Mouse (Mus musculus): ENCODE measurements at regions not wholly inside any gene's neighbourhood (a gene's known extent, or its start where the extent isn't known, plus 50 kb on each side); places are given as distances from the start of the nearest gene placed in this dataset.

DNA sequence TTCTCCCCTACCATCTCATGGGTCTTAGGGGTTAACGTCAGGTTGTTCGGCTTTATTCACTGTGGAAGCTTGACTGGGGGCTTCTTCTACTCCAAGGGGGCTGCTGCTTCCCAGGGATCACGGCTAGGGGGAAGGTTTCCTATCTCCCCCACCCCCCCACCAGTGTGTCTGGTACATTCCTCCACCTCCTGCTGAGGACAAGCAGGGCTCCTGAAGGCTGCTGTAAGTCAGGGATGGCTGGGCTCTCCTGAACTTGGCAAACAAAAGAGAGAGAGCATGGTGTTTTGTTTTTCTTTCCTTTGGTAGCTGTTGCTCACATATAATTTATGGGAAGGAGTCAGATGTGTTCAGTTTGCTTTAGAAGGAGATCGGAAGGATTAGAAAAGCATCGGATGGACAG is 54.7 kb upstream of the Commd3 start:
- H3K4me2 ChIP-seq = 0 out of 2 replicates have a peak overlapping the region, but pooled peaks have one; percentile 16
- WGBS = 30% methylated on average over 5 of the region's 5 CpGs

DNA sequence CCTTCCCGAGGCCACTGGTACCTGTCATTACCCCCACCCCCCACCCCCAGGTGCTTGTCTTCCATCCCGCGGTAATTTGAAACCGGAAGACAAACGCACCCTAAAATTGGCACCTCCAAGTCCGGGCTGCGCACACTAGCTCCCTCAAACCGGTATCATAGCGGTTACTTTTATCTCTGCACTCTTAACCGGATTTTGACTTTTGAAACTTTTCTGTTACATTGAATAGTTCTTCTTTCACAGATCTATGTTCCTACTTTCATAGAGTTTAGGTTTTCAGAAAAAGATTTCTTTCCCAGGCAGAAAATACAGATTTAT is 62.4 kb upstream of the Commd3 start:
- H3K9ac ChIP-seq = 0 out of 2 replicates have a peak overlapping the region, but pooled peaks have one; percentile 61
- ATAC-seq = no peak
- H3K27me3 ChIP-seq = peaks cover 72% of the 10 kb centered on the region
- H3K9me3 ChIP-seq (replicated peaks) = no peaks in the 10 kb centered on the region
- peak overlapping the region; percentile 71 for H3K4me2 ChIP-seq
- H3K36me3 ChIP-seq (ENCODE audit: poor library complexity, severe bottlenecking) = no peaks in the 10 kb centered on the region
- peak overlapping the region; percentile 45 for H3K4me3 ChIP-seq
- peaks cover 25% of the 10 kb centered on the region for H3K4me1 ChIP-seq
- 4% methylated on average over 10 of the region's 10 CpGs for WGBS
- no peak overlapping the region for H3K27ac ChIP-seq

More for the DNA sequence above, 54.7 kb upstream of the Commd3 start:
- H3K4me1 ChIP-seq = 0 out of 2 replicates have a peak, but pooled peaks cover 6% of the 10 kb centered on the region
- no peak overlapping the region for H3K4me3 ChIP-seq
- peaks cover 11% of the 10 kb centered on the region for H3K27me3 ChIP-seq
- H3K9ac ChIP-seq = no peak overlapping the region
- H3K27ac ChIP-seq = no peak overlapping the region
- no peak for ATAC-seq
- no peaks in the 10 kb centered on the region for H3K36me3 ChIP-seq (ENCODE audit: poor library complexity, severe bottlenecking)
- no peaks in the 10 kb centered on the region for H3K9me3 ChIP-seq (replicated peaks)

DNA sequence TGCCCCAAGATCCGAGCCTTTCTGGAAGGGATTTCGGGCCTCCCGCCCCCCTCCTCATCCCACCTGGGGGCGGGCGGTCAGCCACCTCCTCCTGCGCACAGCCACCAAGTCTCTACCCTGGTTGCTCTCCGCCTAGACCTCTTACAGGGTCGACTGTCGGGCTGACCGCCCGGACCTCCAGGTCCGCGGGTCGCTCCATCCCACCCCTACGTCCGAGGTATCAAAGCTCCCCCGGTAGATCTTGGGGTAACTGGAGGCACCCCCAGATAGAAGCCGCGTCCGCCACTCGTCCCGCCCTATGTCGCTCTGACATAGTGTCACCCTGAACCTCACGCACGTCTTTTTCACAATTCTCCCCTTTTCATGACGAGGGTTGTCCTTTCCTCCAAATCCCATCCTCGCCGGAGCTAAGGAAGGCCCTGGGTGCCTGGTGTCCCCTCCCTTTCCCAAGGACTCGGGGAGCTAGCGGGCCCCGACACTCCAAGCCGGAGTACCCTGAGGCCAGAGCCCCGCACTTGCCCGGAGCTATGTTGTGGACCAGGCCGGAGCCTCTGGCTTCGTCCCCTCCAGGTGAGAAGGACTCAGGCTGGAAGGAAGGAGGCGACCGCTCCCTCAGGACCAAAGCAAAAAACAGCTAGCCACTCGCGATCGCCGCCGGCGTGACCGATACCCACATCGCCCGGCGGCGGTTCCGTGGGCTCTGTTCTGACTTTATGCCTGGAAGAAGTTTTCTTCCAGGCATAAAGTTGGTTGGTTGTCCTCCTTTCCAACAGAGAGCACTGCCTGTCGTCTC is 62.9 kb upstream of the Commd3 start:
- H3K27me3 ChIP-seq = peaks cover 70% of the 10 kb centered on the region
- WGBS = under 1% methylated on average over 51 of the region's 51 CpGs
- ATAC-seq = peak; percentile 42; the same call in 1 of the 2 replicates

DNA sequence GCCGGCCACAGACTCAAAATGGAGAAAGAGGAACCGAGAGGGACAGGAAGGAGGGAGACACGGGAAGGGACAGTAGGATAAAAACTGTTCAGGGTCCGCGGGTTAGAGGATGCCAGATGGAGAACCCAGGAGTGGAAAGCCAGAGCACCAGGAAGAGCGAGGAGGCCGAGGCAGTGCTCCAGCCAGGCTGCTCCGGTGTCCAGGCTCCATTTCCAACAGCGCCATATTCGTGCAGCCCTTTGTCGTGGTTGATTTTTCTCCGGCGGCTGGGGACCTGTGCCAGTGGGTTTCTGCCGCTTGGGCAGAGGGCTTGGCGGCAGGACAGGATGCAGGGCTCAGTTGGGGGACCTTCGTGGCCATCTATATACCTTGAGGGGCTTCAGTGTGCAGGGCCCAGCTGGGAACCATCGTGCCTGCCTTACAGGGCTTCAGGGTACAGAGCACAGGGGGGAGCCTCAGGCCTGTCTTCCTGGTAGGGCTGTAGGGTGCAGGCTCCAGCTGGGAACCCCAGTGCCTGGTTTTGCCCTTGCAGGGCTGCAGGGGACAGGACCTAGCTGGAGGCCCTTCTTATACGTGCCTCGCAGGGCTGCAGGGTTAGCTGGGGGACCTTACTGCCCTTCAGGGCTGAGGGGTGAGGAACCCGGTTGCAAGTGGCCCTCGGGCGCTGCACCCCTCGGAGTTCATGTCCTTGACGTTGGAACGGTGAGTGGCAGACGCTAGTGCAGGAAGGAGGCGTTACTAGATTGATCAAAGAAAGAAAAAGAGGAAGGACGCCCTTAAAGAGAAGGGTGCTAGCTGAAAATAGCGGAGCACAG is 63.7 kb upstream of the Commd3 start:
- peak overlapping the region; percentile 61 for H3K9ac ChIP-seq
- WGBS = under 1% methylated on average over 29 of the region's 29 CpGs
- no peaks in the 10 kb centered on the region for H3K36me3 ChIP-seq (ENCODE audit: poor library complexity, severe bottlenecking)
- H3K4me3 ChIP-seq = peak overlapping the region; percentile 45
- H3K9me3 ChIP-seq (replicated peaks) = no peaks in the 10 kb centered on the region
- peak; percentile 85 for ATAC-seq
- H3K27me3 ChIP-seq = peaks cover 73% of the 10 kb centered on the region
- no peak overlapping the region for H3K27ac ChIP-seq
- H3K4me2 ChIP-seq = peak overlapping the region; percentile 71
- H3K4me1 ChIP-seq = peaks cover 25% of the 10 kb centered on the region

More for the DNA sequence above, 62.9 kb upstream of the Commd3 start:
- Histone ChIP-seq H3K4me3 (peak overlapping the region; percentile 45), H3K9ac (peak overlapping the region; percentile 61), H3K4me1 (peaks cover 25% of the 10 kb centered on the region), H3K4me2 (peak overlapping the region; percentile 71), H3K27ac (no peak overlapping the region), H3K36me3 (ENCODE audit: poor library complexity, severe bottlenecking) (no peaks in the 10 kb centered on the region), H3K9me3 (replicated peaks) (no peaks in the 10 kb centered on the region)

DNA sequence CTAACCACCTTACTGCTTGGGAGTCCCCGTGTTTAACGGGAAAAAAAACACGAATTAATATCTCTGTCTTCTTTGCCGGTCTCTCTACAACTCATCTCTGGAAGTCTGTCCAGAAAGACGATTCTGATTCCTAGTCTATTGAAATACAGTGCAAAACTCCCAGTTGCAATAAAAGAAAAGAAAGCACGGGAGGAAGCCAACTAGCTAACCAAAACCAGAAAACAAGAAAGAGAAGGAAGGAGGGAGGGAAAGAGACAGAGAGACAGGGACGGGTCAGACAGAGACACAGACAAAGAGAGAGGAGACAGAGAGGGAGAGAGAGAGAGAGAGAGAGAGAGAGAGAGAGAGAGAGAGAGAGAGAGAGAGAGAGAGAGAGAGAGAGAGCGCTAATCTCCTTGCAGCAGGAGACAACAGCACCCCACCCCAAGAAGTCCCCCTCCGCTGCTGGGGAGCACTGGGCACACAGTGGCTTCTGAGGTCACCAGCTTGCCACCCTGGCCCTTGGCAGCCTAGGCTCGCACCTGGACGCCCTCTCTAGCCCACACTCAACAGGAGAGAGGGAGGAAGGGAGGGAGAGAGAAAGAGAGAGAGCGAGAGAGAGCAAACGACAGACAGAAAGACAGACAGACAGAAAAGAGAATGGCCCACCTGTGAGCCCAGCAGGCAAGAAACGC is 64.5 kb upstream of the Commd3 start:
- H3K36me3 ChIP-seq (ENCODE audit: poor library complexity, severe bottlenecking) = no peaks in the 10 kb centered on the region
- no peaks in the 10 kb centered on the region for H3K9me3 ChIP-seq (replicated peaks)
- H3K27ac ChIP-seq = no peak overlapping the region
- H3K4me3 ChIP-seq = peak overlapping the region; percentile 45
- peaks cover 70% of the 10 kb centered on the region for H3K27me3 ChIP-seq
- WGBS = 0% methylated on average over 14 of the region's 14 CpGs
- peak overlapping the region; percentile 61 for H3K9ac ChIP-seq
- ATAC-seq = peak; percentile 46; the same call in 1 of the 2 replicates
- peaks cover 25% of the 10 kb centered on the region for H3K4me1 ChIP-seq
- H3K4me2 ChIP-seq = peak overlapping the region; percentile 71

DNA sequence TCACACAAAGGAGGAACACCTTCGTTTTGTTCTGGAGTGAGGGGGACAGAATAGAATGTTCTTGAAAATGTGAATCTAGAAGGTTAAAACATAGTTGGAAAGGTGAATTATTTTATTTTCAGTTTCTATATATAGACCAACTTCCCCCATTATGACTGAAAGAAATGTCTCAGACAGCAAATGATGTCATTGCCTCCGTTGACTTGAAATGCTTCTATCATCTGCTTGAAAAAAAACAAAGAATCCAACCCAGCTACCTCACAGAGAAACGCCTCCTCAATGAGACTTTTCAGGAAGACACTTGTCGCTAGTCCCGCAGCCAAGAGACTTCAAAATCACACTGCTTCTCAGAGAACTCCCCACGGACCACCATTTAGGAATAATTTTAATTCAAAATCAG is 65.1 kb upstream of the Commd3 start:
- Histone ChIP-seq H3K27me3 (peaks cover 65% of the 10 kb centered on the region), H3K9me3 (replicated peaks) (no peaks in the 10 kb centered on the region), H3K27ac (no peak overlapping the region), H3K36me3 (ENCODE audit: poor library complexity, severe bottlenecking) (no peaks in the 10 kb centered on the region), H3K4me2 (peak overlapping the region; percentile 71), H3K4me3 (0 out of 2 replicates have a peak overlapping the region, but pooled peaks have one; percentile 45), H3K9ac (no peak overlapping the region), H3K4me1 (peaks cover 25% of the 10 kb centered on the region)
- no peak for ATAC-seq
- 5% methylated on average over 6 of the region's 6 CpGs for WGBS

DNA sequence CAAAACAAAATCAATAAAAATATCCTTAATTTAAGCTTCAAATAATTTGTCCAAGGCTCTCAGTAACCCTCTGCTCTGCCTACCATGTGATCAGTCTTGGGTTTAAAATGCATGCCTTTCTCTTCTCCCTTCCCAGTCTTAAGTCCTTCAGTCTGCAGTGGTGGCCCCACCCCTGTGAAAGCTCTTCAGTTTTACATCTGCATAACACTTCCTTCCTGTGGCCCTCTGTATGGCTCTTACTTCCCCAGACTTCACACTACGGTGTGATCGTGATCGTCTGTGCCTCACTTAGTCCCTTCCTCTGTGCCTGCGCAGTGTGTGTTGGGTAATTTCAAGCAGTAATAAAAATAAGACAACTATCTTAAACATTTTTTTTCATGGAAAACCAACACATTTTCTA is 80.0 kb upstream of the Commd3 start:
- Histone ChIP-seq H3K9me3 (replicated peaks) (no peaks in the 10 kb centered on the region), H3K4me2 (no peak overlapping the region), H3K4me1 (peaks cover 3% of the 10 kb centered on the region), H3K27me3 (peaks cover 4% of the 10 kb centered on the region; the same call in 1 of the 2 replicates), H3K4me3 (no peak overlapping the region), H3K36me3 (ENCODE audit: poor library complexity, severe bottlenecking) (no peaks in the 10 kb centered on the region), H3K9ac (no peak overlapping the region), H3K27ac (no peak overlapping the region)
- ATAC-seq = no peak
- 83% methylated on average over 4 of the region's 4 CpGs for WGBS

DNA sequence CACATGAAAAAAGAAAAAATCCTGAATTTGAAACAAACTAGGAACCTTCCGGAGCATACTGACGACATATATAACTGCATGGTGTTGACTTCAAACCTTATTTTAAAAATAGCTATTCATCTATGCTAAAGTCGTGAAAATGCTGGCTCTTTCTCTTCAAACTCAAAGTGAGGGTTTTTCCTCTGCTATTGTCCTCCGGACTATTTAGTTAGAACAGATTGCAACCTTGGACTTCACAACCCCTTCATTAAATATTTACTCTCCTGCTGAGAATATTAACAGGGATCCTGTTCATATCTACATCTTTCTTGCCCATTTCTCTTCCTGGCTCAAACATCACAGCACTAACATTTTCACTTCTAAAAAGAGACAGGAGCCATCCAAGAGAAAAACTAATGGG is 84.0 kb upstream of the Commd3 start:
- no peaks in the 10 kb centered on the region for H3K36me3 ChIP-seq (ENCODE audit: poor library complexity, severe bottlenecking)
- H3K27ac ChIP-seq = no peak overlapping the region
- peak overlapping the region; percentile 56 for H3K4me3 ChIP-seq
- H3K4me2 ChIP-seq = peak overlapping the region; percentile 61
- peak overlapping the region; percentile 65 for H3K9ac ChIP-seq
- ATAC-seq = no peak
- peaks cover 4% of the 10 kb centered on the region; the same call in 1 of the 2 replicates for H3K27me3 ChIP-seq
- no peaks in the 10 kb centered on the region for H3K9me3 ChIP-seq (replicated peaks)
- 3% methylated on average over 4 of the region's 4 CpGs for WGBS
- H3K4me1 ChIP-seq = peaks cover 3% of the 10 kb centered on the region

DNA sequence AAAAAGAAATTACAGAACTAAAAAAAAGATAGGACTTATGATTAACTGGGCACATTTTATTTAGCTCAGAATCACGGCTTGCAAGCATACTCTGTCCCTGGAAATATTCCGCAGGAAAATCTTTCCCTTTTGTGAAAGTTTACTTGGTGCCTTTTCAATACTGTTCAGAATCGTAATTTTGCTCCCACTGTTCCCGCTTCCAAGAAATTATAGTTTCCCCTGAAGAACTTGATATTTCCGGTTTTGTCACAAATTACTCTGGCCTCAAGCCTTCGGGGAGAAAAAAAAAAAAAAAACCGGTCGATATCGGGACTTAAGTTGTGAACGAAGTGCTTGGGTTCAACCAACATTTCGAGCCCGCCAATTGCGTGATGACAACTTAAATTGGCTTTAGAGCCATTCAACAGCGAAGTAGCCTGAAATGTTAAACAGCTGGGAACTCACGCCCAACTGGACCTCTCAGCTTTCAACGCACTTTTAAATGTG is 84.4 kb upstream of the Commd3 start:
- H3K4me1 ChIP-seq = peaks cover 3% of the 10 kb centered on the region
- under 1% methylated on average over 16 of the region's 16 CpGs for WGBS
- 0 out of 2 replicates have a peak, but pooled peaks have one; percentile 7 for ATAC-seq

DNA sequence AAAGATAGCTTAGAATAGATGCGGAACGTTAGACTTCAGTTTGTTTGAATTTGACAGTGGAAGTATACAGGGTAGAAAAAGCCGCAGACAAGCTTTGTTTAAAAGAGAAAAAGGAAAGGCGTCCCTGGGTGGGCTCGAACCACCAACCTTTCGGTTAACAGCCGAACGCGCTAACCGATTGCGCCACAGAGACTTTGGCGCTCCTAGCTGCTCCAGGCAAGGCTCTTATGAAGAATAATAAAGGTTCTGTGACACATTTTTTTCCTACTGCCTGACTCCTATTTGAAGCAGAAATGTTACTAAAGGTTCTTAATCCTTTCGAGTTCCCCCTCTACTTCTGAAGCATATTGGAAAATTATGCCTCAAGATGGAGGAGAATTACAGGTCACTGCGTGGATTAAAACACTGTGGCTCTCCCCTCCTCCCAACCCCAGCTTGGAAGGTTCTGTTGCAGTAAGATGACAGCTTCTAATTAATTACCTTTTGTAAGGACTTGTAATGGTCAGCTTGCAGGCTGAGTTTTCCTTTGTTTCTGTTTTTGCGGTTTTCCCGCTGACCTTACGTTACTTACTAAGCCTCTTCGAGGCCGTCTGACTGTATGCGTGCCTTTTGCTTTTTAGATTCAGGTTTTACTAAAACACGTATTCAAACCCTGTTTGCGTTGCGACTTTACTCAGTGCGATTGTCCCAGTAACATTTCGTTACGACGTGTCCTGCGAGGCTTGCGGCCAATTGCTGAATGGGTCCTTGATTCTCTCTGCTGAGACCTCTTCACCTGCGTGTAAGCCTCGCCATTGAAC is 85.1 kb upstream of the Commd3 start:
- Histone ChIP-seq H3K27me3 (peaks cover 4% of the 10 kb centered on the region; the same call in 1 of the 2 replicates), H3K9me3 (replicated peaks) (no peaks in the 10 kb centered on the region), H3K36me3 (ENCODE audit: poor library complexity, severe bottlenecking) (no peaks in the 10 kb centered on the region), H3K9ac (peak overlapping the region; percentile 65), H3K4me2 (peak overlapping the region; percentile 61), H3K4me1 (peaks cover 3% of the 10 kb centered on the region), H3K27ac (no peak overlapping the region), H3K4me3 (peak overlapping the region; percentile 56)
- under 1% methylated on average over 31 of the region's 31 CpGs for WGBS
- peak; percentile 90 for ATAC-seq

More for the DNA sequence above, 84.4 kb upstream of the Commd3 start:
- Histone ChIP-seq H3K36me3 (ENCODE audit: poor library complexity, severe bottlenecking) (no peaks in the 10 kb centered on the region), H3K4me3 (peak overlapping the region; percentile 56), H3K27ac (no peak overlapping the region), H3K4me2 (peak overlapping the region; percentile 61), H3K9me3 (replicated peaks) (no peaks in the 10 kb centered on the region), H3K27me3 (peaks cover 4% of the 10 kb centered on the region; the same call in 1 of the 2 replicates), H3K9ac (peak overlapping the region; percentile 65)

All from forebrain, embryonic 13.5 days (tissue).